Mouse (Mus musculus): ENCODE results near the gene Clec4d. TPM values are rescaled to one million over a fixed set of nuclear protein-coding genes. Genes with fewer than 3 reads are reported as not detected.
"Not testable (repeated sequence)": the region's sequence is repeated elsewhere in the genome, so short reads cannot be mapped to it uniquely, and the experiment has no call there.

The Clec4d gene
- polyA plus RNA-seq, 1 experiment from 2014 or later, result not detected

DNA sequence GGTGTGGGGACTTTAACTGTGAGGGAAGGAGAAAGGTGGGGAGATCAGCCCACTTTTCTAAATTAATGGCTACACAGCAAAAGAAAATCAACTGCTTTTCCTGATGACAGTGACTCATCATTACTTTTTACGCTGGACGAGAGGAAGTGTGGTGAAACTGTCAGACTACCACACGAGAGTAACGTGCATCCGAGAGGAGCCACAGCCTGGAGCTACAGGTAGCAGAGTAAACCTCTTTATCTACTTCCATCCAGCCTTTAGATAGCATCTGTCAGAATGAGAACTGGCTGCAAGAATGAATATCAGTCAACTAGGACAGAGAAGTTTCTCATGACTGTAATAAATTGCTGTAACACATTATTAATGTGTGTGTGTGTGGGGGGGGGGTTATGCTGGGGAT lies 5.0 kb downstream of the Clec4d start:
- H3K4me3 ChIP-seq, result no peak overlapping the region
- no peaks in the 10 kb centered on the region for H3K36me3 ChIP-seq
- no peak overlapping the region for H3K27ac ChIP-seq (replicated peaks)
- no peaks in the 10 kb centered on the region for H3K4me1 ChIP-seq
- H3K9me3 ChIP-seq (replicated peaks), result no peaks in the 10 kb centered on the region
- WGBS, result 94% methylated on average over 5 of the region's 5 CpGs
- H3K27me3 ChIP-seq (ENCODE audit: low read depth, poor library complexity, severe bottlenecking), result no peaks in the 10 kb centered on the region
- no peak for DNase-seq (ENCODE audit: low spot score)

GRCm38 (mm10) chr6:123279443-123279842 lies 17.5 kb downstream of the Clec4d start:
- Histone ChIP-seq H3K36me3 (no peaks in the 10 kb centered on the region), H3K27ac (replicated peaks) (no peak overlapping the region), H3K27me3 (ENCODE audit: low read depth, poor library complexity, severe bottlenecking) (no peaks in the 10 kb centered on the region), H3K4me3 (no peak overlapping the region), H3K4me1 (no peaks in the 10 kb centered on the region), H3K9me3 (replicated peaks) (no peaks in the 10 kb centered on the region)
- WGBS, result 89% methylated on average over 2 of the region's 2 CpGs
- no peak for DNase-seq (ENCODE audit: low spot score)

DNA sequence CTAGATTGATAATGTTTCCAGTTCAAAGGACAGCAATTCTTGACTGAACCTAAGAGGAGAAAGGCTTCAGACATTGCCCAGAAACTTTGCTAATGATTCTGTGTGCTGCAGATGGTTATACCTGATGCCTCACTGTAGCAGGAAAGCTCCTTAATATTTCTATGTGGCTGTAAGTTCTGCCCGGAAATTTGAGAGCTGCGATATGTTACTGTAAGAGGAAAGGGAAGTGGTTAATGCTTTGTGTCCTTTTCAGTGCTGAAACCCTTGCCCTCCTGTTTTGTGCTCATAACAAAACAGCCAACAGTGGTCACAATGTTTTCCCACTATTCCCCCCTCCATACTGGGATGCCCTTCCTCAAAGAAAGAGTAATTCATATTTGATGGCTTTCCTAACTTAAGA lies 24.4 kb downstream of the Clec4d start:
- WGBS, result 91% methylated on average over 2 of the region's 2 CpGs
- Histone ChIP-seq H3K4me3 (no peak overlapping the region), H3K9me3 (replicated peaks) (no peaks in the 10 kb centered on the region), H3K27ac (replicated peaks) (no peak overlapping the region), H3K27me3 (ENCODE audit: low read depth, poor library complexity, severe bottlenecking) (no peaks in the 10 kb centered on the region), H3K36me3 (no peaks in the 10 kb centered on the region), H3K4me1 (no peaks in the 10 kb centered on the region)
- DNase-seq (ENCODE audit: low spot score), result no peak

GRCm38 (mm10) chr6:123288931-123289330 lies 27.0 kb downstream of the Clec4d start:
- Histone ChIP-seq H3K27ac (replicated peaks) (no peak overlapping the region), H3K4me3 (no peak overlapping the region), H3K36me3 (no peaks in the 10 kb centered on the region), H3K4me1 (no peaks in the 10 kb centered on the region), H3K9me3 (replicated peaks) (no peaks in the 10 kb centered on the region), H3K27me3 (ENCODE audit: low read depth, poor library complexity, severe bottlenecking) (no peaks in the 10 kb centered on the region)
- 88% methylated on average over 10 of the region's 10 CpGs for whole genome bisulfite sequencing
- no peak for DNase-seq (ENCODE audit: low spot score)

DNA sequence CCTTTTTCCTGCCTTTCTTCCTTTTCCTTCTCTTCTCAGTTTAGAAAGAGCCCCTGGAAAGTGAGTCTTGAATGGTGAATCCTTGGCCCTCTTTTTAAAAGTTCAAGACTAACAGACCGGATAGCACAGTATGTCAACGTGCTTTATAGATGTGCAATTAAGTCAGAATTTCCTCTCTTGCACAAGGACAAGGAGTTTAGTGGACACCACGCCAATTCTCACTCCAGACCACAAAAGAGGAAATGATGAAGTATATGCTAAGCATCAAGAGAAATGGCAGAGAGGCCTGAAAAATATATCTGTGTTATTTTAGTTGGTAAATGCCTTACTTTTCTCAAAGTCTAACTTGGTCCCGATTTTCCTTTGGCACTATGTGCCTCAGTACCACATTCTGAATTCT lies 27.8 kb downstream of the Clec4d start, which contains the start of gene Clec4e:
Gene Clec4e, minus strand, starts transcription at position 118 of the 400 bp plus-strand sequence.
- Histone ChIP-seq H3K9me3 (replicated peaks) (no peaks in the 10 kb centered on the region), H3K36me3 (no peaks in the 10 kb centered on the region), H3K4me1 (no peaks in the 10 kb centered on the region), H3K4me3 (no peak within 1 kb of the TSS), H3K27me3 (ENCODE audit: low read depth, poor library complexity, severe bottlenecking) (no peaks in the 10 kb centered on the region), H3K27ac (replicated peaks) (no peak within 1 kb of the TSS)
- DNase-seq (ENCODE audit: low spot score), result no peak
- WGBS, result 89% methylated on average over 4 of the region's 4 CpGs

GRCm38 (mm10) chr6:123292751-123293400 lies 31.0 kb downstream of the Clec4d start:
- Histone ChIP-seq H3K4me1 (no peaks in the 10 kb centered on the region), H3K9me3 (replicated peaks) (no peaks in the 10 kb centered on the region)
- DNase-seq (ENCODE audit: low spot score), result no peak

DNA sequence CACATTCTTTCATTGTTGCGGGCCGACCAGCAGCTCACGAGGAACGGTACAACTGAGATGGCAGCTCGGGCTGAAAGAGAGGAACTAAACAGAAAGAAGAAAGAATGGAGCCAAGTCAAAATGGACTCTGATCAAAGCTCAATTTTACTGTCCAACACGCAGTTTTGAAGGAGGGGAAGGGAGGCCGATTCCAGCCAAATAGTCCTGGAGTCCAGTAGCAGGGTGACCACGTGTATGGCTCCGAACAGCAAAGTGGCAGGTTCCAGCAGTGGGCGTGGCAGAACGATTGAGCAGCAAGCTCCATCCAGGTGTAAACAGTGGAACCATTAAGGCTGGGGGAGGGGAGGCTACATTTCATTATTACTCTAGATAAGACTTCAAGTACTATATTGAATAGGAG lies 31.6 kb downstream of the Clec4d start:
- H3K9me3 ChIP-seq (replicated peaks); DNase-seq (ENCODE audit: low spot score): not testable (repeated sequence)
- WGBS, result 93% methylated on average over 11 of the region's 11 CpGs

More at GRCm38 (mm10) chr6:123292751-123293400, 31.0 kb downstream of the Clec4d start:
- Histone ChIP-seq H3K27me3 (ENCODE audit: low read depth, poor library complexity, severe bottlenecking) (no peaks in the 10 kb centered on the region), H3K27ac (replicated peaks) (no peak overlapping the region), H3K36me3 (no peaks in the 10 kb centered on the region), H3K4me3 (no peak overlapping the region)
- 98% methylated on average over 1 of the region's 1 CpGs for WGBS

GRCm38 (mm10) chr6:123296687-123297086 lies 34.8 kb downstream of the Clec4d start:
- WGBS, result 79% methylated on average over 1 of the region's 1 CpGs
- H3K27ac ChIP-seq (replicated peaks), result no peak overlapping the region
- H3K4me3 ChIP-seq, result no peak overlapping the region
- no peaks in the 10 kb centered on the region for H3K36me3 ChIP-seq
- no peaks in the 10 kb centered on the region for H3K27me3 ChIP-seq (ENCODE audit: low read depth, poor library complexity, severe bottlenecking)
- no peak for DNase-seq (ENCODE audit: low spot score)
- no peaks in the 10 kb centered on the region for H3K9me3 ChIP-seq (replicated peaks)
- no peaks in the 10 kb centered on the region for H3K4me1 ChIP-seq

More for the DNA sequence above, 31.6 kb downstream of the Clec4d start:
- H3K4me3 ChIP-seq; H3K4me1 ChIP-seq; H3K27me3 ChIP-seq (ENCODE audit: low read depth, poor library complexity, severe bottlenecking); H3K27ac ChIP-seq (replicated peaks); H3K36me3 ChIP-seq: not testable (repeated sequence)

DNA sequence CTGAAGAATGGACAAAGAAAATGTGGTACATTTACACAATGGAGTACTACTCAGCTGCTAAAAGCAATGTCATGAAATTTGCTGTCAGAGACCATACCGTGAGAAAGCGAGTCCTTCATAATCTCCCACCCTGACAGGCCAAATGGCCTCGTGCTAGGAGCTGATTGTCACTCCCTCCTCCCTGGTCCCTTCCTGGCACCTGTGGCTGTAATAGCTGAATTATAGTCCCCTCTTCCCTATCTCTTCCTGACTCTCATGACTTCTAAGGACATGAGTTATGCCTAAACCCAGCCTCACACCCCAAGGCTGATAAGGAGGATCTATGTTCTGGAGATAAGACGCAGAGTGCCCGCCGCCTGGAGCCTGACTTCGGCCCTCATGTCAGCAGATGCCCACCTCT lies 44.4 kb downstream of the Clec4d start:
- H3K4me1 ChIP-seq; DNase-seq (ENCODE audit: low spot score); H3K9me3 ChIP-seq (replicated peaks); H3K4me3 ChIP-seq; H3K36me3 ChIP-seq; H3K27ac ChIP-seq (replicated peaks); H3K27me3 ChIP-seq (ENCODE audit: low read depth, poor library complexity, severe bottlenecking): not testable (repeated sequence)
- 80% methylated on average over 7 of the region's 7 CpGs for WGBS

- DNase-seq (ENCODE audit: low spot score), result no peak
- H3K27me3 ChIP-seq (ENCODE audit: low read depth, poor library complexity, severe bottlenecking), result no peaks in the 10 kb centered on the region
- H3K9me3 ChIP-seq (replicated peaks), result no peaks in the 10 kb centered on the region
- 86% methylated on average over 2 of the region's 2 CpGs for WGBS
- H3K36me3 ChIP-seq, result no peaks in the 10 kb centered on the region
- no peak within 1 kb of the TSS for H3K27ac ChIP-seq (replicated peaks)
- H3K4me3 ChIP-seq, result no peak within 1 kb of the TSS
- H3K4me1 ChIP-seq, result no peaks in the 10 kb centered on the region
Measured at GRCm38 (mm10) chr6:123308033-123308432, 46.1 kb downstream of the Clec4d start, which contains the start of gene Vmn2r19. TSS of gene Vmn2r19 (plus strand) at chr6:123308333.

Other genes with a start within 250 kb of the Clec4d start
- gene Clec4b1, start 212.1 kb upstream of the Clec4d start, polyA plus RNA-seq (2016; fragmentation: Nextera tagmentation; extraction: Ambion mirVana), result not detected in 2 replicates
- 0.54 and 1.1 TPM in 2 replicates for gene Clec4a2, start 155.7 kb upstream of the Clec4d start, polyA plus RNA-seq (2016; fragmentation: Nextera tagmentation; extraction: Ambion mirVana)
- gene Clec4b2, start 89.2 kb upstream of the Clec4d start, polyA plus RNA-seq (2016; fragmentation: Nextera tagmentation; extraction: Ambion mirVana), result not detected in 2 replicates
- 0.30 TPM in 1 of 2 replicates, not detected in the other for gene Clec4n, start 32.3 kb upstream of the Clec4d start, polyA plus RNA-seq (2016; fragmentation: Nextera tagmentation; extraction: Ambion mirVana)
- 0.02 TPM in 1 of 2 replicates, not detected in the other for gene Clec4e, start 27.8 kb downstream of the Clec4d start, polyA plus RNA-seq (2016; fragmentation: Nextera tagmentation; extraction: Ambion mirVana)
- not detected in 2 replicates for gene Vmn2r19, start 46.2 kb downstream of the Clec4d start, polyA plus RNA-seq (2016; fragmentation: Nextera tagmentation; extraction: Ambion mirVana)
- gene Vmn2r20, start 156.0 kb downstream of the Clec4d start, polyA plus RNA-seq (2016; fragmentation: Nextera tagmentation; extraction: Ambion mirVana), result not detected in 2 replicates

Measured in midbrain, embryonic 10.5 days (tissue).